Mouse (Mus musculus): ENCODE results near the gene Pibf1.

- no peak for TF ChIP-seq CTCF (IDR thresholded peaks at IDR 0.05)
- TF ChIP-seq POLR2A (IDR thresholded peaks at IDR 0.05; ENCODE audit: insufficient read depth, low read depth, low read length) = no peak
Measured at GRCm38 (mm10) chr14:99121584-99122339, 22.5 kb downstream of the Pibf1 start.

Measured in heart, adult 2 months (tissue).